Mouse (Mus musculus) liver, embryonic 12.5 days (tissue): ENCODE measurements around the gene Fgfr4. TPM values are rescaled to one million over a fixed set of nuclear protein-coding genes. Genes with fewer than 3 reads are reported as not detected.

Source experiments
- ATAC-seq: fragments of 200-750 bp; cut with Nextera tagmentation; 2 replicates; pipeline ENCODE4 v1.8.0; 2017; ENCODE audit warnings: moderate number of reproducible peaks, mild to moderate bottlenecking, moderate library complexity
- H3K27ac ChIP-seq: fragments of 300-500 bp; sonication (generic); 2 replicates; pipeline ENCODE4 v1.5.1; 2016; ENCODE audit warnings: mild to moderate bottlenecking
- H3K27me3 ChIP-seq: fragments of 300-500 bp; sonication (generic); replicated peaks from 2 replicates; pipeline ENCODE4 v1.6.1; 2016; ENCODE audit warnings: mild to moderate bottlenecking, moderate library complexity
- H3K36me3 ChIP-seq: fragments of 300-500 bp; sonication (generic); 2 replicates; pipeline ENCODE4 v1.6.1; 2016; ENCODE audit warnings: mild to moderate bottlenecking, moderate library complexity
- H3K4me1 ChIP-seq: fragments of 300-500 bp; sonication (generic); 2 replicates; pipeline ENCODE4 v1.6.1; 2016
- H3K4me2 ChIP-seq: fragments of 300-500 bp; sonication (generic); 2 replicates; pipeline ENCODE4 v1.6.1; 2016; ENCODE audit warnings: mild to moderate bottlenecking, moderate library complexity
- H3K4me3 ChIP-seq: fragments of 300-500 bp; sonication (generic); 2 replicates; pipeline ENCODE4 v1.5.1; 2016; ENCODE audit warnings: mild to moderate bottlenecking, moderate library complexity
- H3K9ac ChIP-seq: fragments of 300-500 bp; sonication (generic); 2 replicates; pipeline ENCODE4 v1.6.1; 2016; ENCODE audit warnings: mild to moderate bottlenecking, moderate library complexity
- H3K9me3 ChIP-seq: fragments of 300-500 bp; sonication (generic); replicated peaks from 2 replicates; pipeline ENCODE4 v1.6.1; 2016; ENCODE audit warnings: mild to moderate bottlenecking, moderate library complexity
- WGBS: fragments of 180-500 bp; shearing (Covaris S2); methylation state at CpG from one replicate; pipeline ENCODE4 v1.1.7; 2016; ENCODE audit not compliant: insufficient replicate concordance; 5-methylcytosine and 5-hydroxymethylcytosine counted together
- polyA plus RNA-seq: library from polyadenylated mRNA; unstranded; fragments of >200 nt; fragmentation: Nextera tagmentation; extraction: Ambion mirVana; gene quantifications from 2 replicates; pipeline ENCODE4 v1.2.1, GENCODE M21; 2016

The Fgfr4 gene
- polyA plus RNA-seq: 5.0 and 5.7 TPM in 2 replicates

- H3K27me3 ChIP-seq: peaks cover 63% of the 10 kb centered on the region
- 3% methylated on average over 63 of the region's 68 CpGs for WGBS
- H3K4me1 ChIP-seq: peaks cover 8% of the 10 kb centered on the region; the same call in 1 of the 2 replicates
- peak within 1 kb of the TSS; percentile 62 for H3K4me2 ChIP-seq
- ATAC-seq: peak; percentile 76
- H3K27ac ChIP-seq: peak within 1 kb of the TSS; percentile 75
- no peaks in the 10 kb centered on the region for H3K9me3 ChIP-seq
- H3K36me3 ChIP-seq: no peaks in the 10 kb centered on the region
- peak within 1 kb of the TSS; percentile 45 for H3K4me3 ChIP-seq
- H3K9ac ChIP-seq: peak within 1 kb of the TSS; percentile 48
These were observed at the start of gene Fgfr4 for GRCm38 (mm10) chr13:55152621-55153415. Gene Fgfr4 (plus strand): TSS chr13:55152640.

DNA sequence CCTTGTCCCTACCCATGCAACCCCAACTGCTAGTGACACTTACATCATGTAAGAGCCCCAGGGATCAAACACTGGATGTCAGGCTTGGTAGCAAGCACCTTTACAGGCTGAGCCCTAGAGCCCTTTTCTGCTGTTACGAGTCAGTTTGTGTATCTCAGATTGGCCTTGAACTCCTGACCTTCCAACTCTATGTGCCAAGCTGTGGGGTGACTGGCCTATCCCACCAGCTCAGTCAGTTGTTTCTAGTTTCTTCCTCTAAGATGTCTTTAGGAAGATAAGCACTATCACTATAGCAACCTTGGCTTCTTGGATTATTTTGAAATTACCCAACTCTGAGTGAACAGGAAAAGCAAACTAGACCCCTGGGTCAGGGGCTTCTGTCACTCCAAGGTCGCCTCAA is 49.1 kb upstream of the Fgfr4 start:
- Histone ChIP-seq H3K9me3 (0 out of 2 replicates have a peak, but pooled peaks cover 3% of the 10 kb centered on the region), H3K36me3 (peaks cover 15% of the 10 kb centered on the region), H3K27me3 (no peaks in the 10 kb centered on the region), H3K4me3 (no peak overlapping the region), H3K27ac (no peak overlapping the region), H3K4me2 (no peak overlapping the region), H3K9ac (no peak overlapping the region), H3K4me1 (peaks cover 49% of the 10 kb centered on the region)
- WGBS: 53% methylated on average over 2 of the region's 2 CpGs
- no peak for ATAC-seq

- Histone ChIP-seq H3K4me2 (peak within 1 kb of the TSS; percentile 82), H3K4me1 (peaks cover 38% of the 10 kb centered on the region), H3K27ac (peak within 1 kb of the TSS; percentile 87), H3K27me3 (no peaks in the 10 kb centered on the region), H3K9ac (peak within 1 kb of the TSS; percentile 82), H3K4me3 (peak within 1 kb of the TSS; percentile 83), H3K36me3 (peaks cover 29% of the 10 kb centered on the region), H3K9me3 (0 out of 2 replicates have a peak, but pooled peaks cover 3% of the 10 kb centered on the region)
- under 1% methylated on average over 60 of the region's 66 CpGs for WGBS
- ATAC-seq: peak; percentile 89
These were observed 47.1 kb upstream of the Fgfr4 start, which contains the start of gene Zfp346 for GRCm38 (mm10) chr13:55105045-55105952. Gene Zfp346 (plus strand): TSS chr13:55105311.

DNA sequence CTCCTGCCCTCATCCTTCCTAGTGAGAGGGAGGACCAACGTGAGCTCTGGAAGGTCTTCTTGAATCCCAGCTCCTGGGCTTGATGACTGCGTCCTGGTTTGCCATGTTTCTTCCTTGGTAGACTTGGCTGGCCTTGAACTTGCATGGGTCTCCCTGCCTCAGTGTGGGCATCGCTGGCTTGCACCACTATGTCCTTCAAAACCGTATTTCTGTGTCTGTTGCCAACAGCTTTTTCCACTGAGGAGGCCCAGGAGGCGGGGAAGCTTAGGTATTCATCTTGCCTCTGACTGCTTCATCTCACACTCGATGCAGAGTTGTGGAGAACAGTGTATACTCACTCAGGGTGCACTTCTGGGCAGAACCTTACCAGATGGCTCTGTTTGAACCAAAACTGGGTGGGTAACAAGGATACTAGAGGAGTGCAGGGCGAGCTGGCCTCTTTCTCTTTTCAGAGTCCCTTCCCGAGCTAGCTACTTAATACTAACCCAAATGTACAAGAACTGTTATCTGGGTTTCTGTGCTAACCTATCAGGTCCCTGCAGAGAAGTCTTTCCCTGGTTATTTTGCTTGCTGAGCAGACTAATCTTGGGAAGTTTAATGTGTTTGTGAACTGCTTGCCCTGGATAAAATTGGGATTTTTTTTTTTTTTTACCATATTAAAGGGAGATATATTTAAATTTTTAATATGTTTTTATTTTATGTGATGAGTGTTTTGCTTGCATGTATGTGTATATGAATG is 46.3 kb upstream of the Fgfr4 start:
- no peaks in the 10 kb centered on the region for H3K27me3 ChIP-seq
- H3K27ac ChIP-seq: peak overlapping the region; percentile 87
- H3K4me3 ChIP-seq: peak overlapping the region; percentile 83
- peaks cover 38% of the 10 kb centered on the region for H3K4me1 ChIP-seq
- H3K36me3 ChIP-seq: peaks cover 35% of the 10 kb centered on the region
- H3K4me2 ChIP-seq: peak overlapping the region; percentile 82
- ATAC-seq: peak; percentile 30; the same call in 1 of the 2 replicates
- 8% methylated on average over 8 of the region's 8 CpGs for WGBS
- H3K9ac ChIP-seq: peak overlapping the region; percentile 82
- H3K9me3 ChIP-seq: 0 out of 2 replicates have a peak, but pooled peaks cover 3% of the 10 kb centered on the region

GRCm38 (mm10) chr13:55107116-55107515 is 45.3 kb upstream of the Fgfr4 start:
- H3K36me3 ChIP-seq: peaks cover 44% of the 10 kb centered on the region
- peak overlapping the region; percentile 83 for H3K4me3 ChIP-seq
- H3K9ac ChIP-seq: 0 out of 2 replicates have a peak overlapping the region, but pooled peaks have one; percentile 82
- H3K4me2 ChIP-seq: peak overlapping the region; percentile 82
- H3K27me3 ChIP-seq: no peaks in the 10 kb centered on the region
- no peak for ATAC-seq
- peaks cover 38% of the 10 kb centered on the region for H3K4me1 ChIP-seq
- WGBS: 81% methylated on average over 4 of the region's 4 CpGs
- H3K9me3 ChIP-seq: no peaks in the 10 kb centered on the region
- H3K27ac ChIP-seq: peak overlapping the region; percentile 23; the same call in 1 of the 2 replicates

- Histone ChIP-seq H3K4me3 (no peak overlapping the region), H3K9ac (no peak overlapping the region), H3K9me3 (no peaks in the 10 kb centered on the region), H3K4me2 (no peak overlapping the region), H3K27me3 (no peaks in the 10 kb centered on the region), H3K27ac (no peak overlapping the region), H3K36me3 (peaks cover 47% of the 10 kb centered on the region), H3K4me1 (peaks cover 38% of the 10 kb centered on the region)
- no peak for ATAC-seq
- 86% methylated on average over 8 of the region's 8 CpGs for WGBS
These were observed 44.7 kb upstream of the Fgfr4 start for GRCm38 (mm10) chr13:55107694-55108093.

DNA sequence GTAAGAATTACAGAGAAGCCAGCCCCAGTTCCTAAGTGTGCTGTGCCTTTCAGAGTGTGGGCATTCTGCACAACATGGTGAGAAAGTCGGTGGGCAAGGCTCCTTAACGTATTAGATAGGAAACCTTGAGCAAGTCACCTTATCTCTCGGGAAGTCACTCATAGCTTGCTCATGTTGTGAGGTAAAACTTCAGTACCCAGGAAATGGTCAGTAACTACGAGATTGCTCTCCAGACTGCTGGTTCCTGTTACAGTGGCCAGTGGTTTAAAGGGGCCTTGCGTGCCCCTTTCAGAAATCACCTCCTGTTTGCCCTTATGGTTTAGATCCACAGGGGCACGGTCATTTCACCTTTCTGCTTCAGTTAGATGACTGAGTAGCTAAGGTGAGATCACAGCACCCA is 38.1 kb upstream of the Fgfr4 start:
- Histone ChIP-seq H3K36me3 (peaks cover 87% of the 10 kb centered on the region), H3K4me2 (no peak overlapping the region), H3K27ac (no peak overlapping the region), H3K4me1 (no peaks in the 10 kb centered on the region), H3K4me3 (no peak overlapping the region), H3K9ac (no peak overlapping the region), H3K27me3 (no peaks in the 10 kb centered on the region), H3K9me3 (no peaks in the 10 kb centered on the region)
- 54% methylated on average over 6 of the region's 6 CpGs for WGBS
- no peak for ATAC-seq

- WGBS: 67% methylated on average over 6 of the region's 6 CpGs
- Histone ChIP-seq H3K9ac (no peak overlapping the region), H3K4me3 (no peak overlapping the region), H3K4me2 (no peak overlapping the region), H3K9me3 (no peaks in the 10 kb centered on the region), H3K27ac (no peak overlapping the region), H3K36me3 (peaks cover 82% of the 10 kb centered on the region), H3K4me1 (no peaks in the 10 kb centered on the region), H3K27me3 (no peaks in the 10 kb centered on the region)
- no peak for ATAC-seq
These were observed 27.5 kb upstream of the Fgfr4 start for GRCm38 (mm10) chr13:55124903-55125302.

GRCm38 (mm10) chr13:55133448-55133847 is 19.0 kb upstream of the Fgfr4 start, which contains the start of gene Gm17617:
Gene Gm17617 (minus strand): TSS chr13:55133548.
- no peaks in the 10 kb centered on the region for H3K27me3 ChIP-seq
- peaks cover 50% of the 10 kb centered on the region for H3K36me3 ChIP-seq
- H3K4me1 ChIP-seq: 0 out of 2 replicates have a peak, but pooled peaks cover 8% of the 10 kb centered on the region
- ATAC-seq: no peak
- no peaks in the 10 kb centered on the region for H3K9me3 ChIP-seq
- no peak within 1 kb of the TSS for H3K27ac ChIP-seq
- 92% methylated on average over 2 of the region's 2 CpGs for WGBS
- H3K4me2 ChIP-seq: no peak within 1 kb of the TSS
- no peak within 1 kb of the TSS for H3K9ac ChIP-seq
- no peak within 1 kb of the TSS for H3K4me3 ChIP-seq

DNA sequence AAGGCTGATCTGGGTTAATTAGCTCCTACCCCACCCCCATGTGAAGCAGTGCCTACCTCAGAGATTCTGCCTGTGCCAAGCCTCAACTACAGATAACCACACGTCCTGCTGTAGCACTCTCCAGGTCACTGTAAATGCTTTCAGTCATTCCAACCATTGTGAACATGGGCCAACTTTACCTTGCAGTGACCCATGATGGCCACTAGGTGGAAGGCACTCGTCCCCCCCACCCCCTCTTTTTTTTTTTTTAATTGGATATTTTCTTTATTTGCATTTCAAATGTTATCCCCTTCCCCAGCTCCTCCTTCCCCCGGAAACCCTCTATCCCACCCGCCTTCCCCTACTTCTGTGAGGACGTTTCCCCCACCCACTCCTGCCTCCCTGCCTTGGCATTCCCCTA is 17.1 kb upstream of the Fgfr4 start:
- Histone ChIP-seq H3K27ac (no peak overlapping the region), H3K9ac (no peak overlapping the region), H3K36me3 (peaks cover 33% of the 10 kb centered on the region), H3K4me2 (no peak overlapping the region), H3K4me3 (no peak overlapping the region), H3K27me3 (0 out of 2 replicates have a peak, but pooled peaks cover 4% of the 10 kb centered on the region), H3K9me3 (no peaks in the 10 kb centered on the region), H3K4me1 (0 out of 2 replicates have a peak, but pooled peaks cover 8% of the 10 kb centered on the region)
- WGBS: 12% methylated on average over 5 of the region's 5 CpGs
- ATAC-seq: 0 out of 2 replicates have a peak, but pooled peaks have one; percentile 42

- Histone ChIP-seq H3K4me2 (no peak overlapping the region), H3K9ac (no peak overlapping the region), H3K27me3 (0 out of 2 replicates have a peak, but pooled peaks cover 4% of the 10 kb centered on the region), H3K4me3 (no peak overlapping the region), H3K36me3 (no peaks in the 10 kb centered on the region), H3K9me3 (no peaks in the 10 kb centered on the region), H3K27ac (no peak overlapping the region), H3K4me1 (0 out of 2 replicates have a peak, but pooled peaks cover under 1% of the 10 kb centered on the region)
- ATAC-seq: no peak
- 53% methylated on average over 2 of the region's 2 CpGs for WGBS
These were observed 12.2 kb upstream of the Fgfr4 start for GRCm38 (mm10) chr13:55140271-55140670.
